Mouse (Mus musculus) cerebellum, adult 11-12 months (tissue): Measurements from ENCODE around the gene Cmtr2.

Source experiments
- DNase-seq: peaks from one replicate; pipeline ENCODE4 v3.0.0; 2022

The Cmtr2 gene

DNA sequence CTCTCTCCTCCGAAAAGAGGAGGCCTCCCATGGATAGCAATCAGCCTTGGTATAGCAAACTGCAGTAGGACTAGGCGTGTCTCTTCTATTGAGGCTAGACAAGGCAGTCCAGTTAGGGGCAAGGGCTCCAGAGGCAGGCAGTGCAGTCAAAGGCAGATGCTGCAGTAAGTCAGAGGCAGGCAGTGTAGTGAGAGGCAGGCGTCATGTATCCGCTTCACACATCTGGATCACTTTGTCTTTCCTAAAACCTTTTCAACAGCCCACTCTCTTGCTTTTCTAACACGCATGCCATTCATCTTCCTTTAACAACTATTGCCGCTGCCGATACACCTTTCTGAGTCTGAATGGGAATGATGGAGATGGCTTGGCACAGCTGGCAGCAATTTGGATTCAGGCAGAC lies at the start of gene Cmtr2:
Cmtr2 (plus strand) TSS at position 301 of the 400 bp plus-strand sequence.
- DNase-seq = no peak

- DNase-seq = no peak
Measured at GRCm38 (mm10) chr8:110166270-110166669, 49.2 kb upstream of the Cmtr2 start.

DNA sequence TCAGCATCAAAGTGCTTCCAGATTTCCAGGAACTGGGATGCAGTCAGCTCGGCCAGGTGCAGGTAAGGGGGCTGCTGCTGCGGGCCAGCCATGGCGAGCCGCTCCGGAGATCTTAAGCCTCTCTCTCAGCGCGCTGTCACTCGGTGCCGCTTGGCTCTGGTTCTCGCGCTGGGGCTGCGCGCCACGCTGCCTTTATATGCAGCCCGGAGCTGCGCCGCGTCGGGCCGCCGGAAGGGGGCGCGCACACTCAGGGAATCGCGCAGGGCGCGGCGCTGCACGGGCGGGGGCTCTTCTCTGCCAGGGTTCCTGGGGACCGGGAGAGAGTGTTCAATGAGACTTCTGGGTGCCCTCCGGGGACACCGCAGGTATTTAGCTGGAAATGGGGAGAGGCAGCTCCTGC lies 47.4 kb upstream of the Cmtr2 start, which contains the start of gene Calb2:
Calb2 (minus strand) TSS at position 165 of the 400 bp plus-strand sequence.
- peak; percentile 86 for DNase-seq

DNA sequence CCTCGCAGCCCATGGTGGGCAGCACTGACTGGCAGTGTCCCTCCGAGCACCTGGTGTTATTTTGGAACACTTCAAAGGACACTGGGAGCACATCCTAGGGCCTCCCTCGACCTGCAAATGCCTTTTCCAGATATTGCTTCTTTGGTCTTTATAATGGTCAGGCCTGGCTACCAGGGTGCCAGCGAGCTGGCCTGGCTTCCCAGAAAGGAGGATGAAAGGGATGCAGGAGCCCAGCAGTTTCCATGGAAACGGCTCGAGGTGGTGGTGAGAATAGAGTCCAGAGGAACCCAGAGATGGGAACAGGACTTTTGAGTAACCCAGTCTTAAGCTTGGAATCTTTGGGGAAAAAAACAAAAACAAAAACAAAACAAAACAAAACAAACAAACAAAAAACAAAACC lies 43.3 kb upstream of the Cmtr2 start:
- DNase-seq = peak; percentile 40

DNA sequence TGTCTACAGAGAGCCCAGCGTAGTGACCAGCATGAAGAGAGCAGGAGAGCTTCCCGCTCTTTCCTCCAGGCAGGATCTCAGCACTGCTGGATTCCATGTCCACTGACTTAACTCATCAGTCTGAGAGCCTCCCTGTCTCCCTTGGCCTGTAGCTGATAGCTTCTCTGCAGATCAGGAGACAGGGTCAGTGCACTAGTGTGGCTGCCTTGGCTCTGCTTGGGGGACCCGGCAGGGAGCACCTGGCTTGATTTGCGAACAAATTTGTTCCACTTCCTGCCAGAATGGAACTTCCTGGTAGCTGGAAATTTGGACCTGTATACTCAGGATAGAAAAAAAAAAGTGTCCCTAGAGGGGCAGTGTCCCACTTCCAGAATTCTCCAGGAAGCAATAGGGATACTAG lies 40.6 kb upstream of the Cmtr2 start:
- DNase-seq = peak; percentile 85

DNA sequence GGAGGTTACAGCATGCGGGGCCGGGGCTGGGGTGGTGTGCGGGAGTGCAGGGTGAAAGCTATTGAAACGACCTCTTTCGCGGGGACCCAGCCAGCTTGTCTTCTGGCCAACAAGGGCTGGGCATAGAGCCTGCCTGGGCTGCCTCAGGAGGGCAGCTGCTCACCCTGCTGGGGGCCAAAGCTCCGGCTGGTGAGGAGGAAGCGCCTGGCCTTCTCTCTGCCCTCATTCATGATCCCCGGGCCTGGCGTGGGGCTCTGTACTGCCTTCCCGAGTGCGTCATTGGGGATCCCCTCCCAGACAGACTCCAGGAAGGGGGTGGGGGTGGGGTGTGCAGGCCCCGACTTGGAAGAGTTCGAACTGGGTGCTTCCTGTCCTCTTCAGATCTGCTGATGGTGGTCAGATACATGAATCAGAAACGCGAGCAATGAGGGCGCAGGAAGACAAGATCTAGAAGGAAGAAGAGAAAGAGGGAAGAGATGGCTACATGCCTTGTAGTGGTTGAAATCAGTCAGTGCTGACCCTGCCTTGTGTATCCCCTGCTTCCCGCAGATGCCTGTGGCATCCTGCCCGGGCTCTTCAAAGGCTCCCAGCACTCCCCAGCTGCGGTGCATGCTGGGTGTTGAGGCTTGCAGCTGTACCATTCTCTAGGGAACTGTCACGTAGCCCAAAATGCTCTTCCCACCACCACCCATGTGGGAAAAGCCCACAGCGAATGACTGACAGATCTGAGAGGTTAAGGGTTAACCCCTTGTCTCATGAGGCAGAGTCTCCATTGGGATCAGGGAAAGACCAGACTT lies 37.9 kb upstream of the Cmtr2 start:
- DNase-seq = peak; percentile 95

GRCm38 (mm10) chr8:110182735-110183367 lies 32.6 kb upstream of the Cmtr2 start:
- no peak for DNase-seq

DNA sequence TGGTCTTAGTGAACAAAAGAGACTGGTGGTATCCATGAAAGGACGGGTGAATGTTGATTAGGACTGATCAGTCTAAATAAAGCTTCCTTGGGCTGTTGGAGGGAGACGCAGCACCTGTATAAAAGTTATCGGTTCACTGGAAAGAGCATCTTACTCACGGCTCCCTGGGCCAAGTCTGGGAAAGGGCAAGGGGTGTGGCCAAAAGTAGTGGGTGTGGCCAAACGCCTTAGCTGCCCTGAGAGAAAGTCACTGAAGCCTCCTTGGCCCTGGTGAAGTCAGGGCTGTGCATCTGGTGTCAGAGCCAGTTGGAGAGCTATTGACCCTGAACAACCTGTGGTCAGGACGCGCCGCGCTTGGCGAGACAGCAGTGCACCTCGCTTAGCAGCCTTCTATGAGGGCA lies 31.7 kb upstream of the Cmtr2 start:
- DNase-seq = no peak

DNA sequence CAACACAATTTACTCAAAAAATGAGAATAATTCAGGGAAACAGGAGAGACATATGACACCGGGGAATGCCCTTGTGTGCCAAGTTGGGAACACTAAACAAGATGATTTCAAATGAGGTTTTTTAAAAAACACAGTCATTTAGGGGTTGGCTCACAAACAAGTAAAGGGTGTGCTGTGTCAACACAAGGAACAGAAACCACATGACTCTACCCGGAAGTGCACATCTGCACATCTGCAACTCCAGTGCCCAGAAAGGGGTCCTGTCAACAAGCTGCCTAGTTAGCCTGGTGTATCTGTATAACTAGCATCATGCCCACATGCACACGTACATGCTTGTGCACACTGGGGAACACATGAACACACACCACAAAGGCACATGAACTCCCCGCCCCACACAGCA lies 29.9 kb upstream of the Cmtr2 start:
- no peak for DNase-seq

DNA sequence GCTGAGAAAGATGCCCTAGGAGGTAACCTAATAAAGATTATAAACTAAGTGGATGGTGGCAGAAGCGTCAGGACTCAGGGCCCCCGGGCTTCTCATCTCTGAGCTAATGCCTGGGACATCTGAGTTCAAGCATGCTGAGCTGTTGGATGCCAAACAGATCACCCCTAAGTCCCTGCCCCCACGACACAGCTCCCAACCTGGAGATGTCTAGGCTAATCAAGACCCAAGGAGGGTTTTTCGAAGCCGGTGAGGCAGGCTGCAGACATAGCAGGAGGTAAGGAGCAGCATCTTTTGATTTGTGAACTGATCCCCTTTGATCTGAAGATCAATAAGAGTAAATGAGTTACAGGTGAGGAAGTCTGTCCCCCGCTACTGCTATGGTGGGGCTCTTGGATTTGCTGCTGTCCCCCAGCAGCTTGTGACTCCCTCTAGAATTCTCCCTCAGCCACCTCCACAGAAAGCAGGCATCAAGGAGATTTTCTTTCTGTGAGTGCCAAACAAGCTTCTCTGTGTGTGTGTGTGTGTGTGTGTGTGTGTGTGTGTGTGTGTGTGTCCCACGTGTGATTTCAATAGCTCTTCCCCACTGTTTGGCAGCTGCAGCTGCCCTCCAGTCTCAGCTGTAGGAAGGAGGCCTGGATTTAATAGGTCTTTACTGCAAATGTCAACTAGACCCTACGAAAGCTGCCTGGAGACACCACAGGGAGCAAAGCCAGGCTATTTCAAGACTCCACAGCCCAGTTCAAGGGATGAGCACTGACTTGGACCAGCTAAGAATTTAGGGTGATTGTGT lies 26.3 kb upstream of the Cmtr2 start:
- DNase-seq = no peak

DNA sequence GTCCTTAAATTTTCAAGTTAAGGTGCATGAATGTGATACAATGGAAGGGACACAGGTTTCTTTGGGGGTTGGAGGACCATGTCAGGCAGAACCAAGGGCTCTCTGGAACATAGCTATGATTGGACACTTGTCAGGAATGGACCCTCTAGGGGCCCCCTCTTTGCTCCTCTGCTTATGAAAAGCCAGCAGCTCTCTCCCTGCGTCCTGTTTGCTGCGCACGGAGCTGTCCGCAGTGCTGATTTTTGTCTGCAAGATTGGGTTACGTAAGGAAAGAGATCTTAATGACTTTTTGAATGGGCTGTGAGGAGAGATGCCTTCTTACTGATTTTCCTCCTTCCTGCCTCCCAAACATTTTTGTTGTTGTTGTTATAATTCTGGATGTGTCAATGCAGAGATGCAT lies 18.8 kb upstream of the Cmtr2 start:
- no peak for DNase-seq

DNA sequence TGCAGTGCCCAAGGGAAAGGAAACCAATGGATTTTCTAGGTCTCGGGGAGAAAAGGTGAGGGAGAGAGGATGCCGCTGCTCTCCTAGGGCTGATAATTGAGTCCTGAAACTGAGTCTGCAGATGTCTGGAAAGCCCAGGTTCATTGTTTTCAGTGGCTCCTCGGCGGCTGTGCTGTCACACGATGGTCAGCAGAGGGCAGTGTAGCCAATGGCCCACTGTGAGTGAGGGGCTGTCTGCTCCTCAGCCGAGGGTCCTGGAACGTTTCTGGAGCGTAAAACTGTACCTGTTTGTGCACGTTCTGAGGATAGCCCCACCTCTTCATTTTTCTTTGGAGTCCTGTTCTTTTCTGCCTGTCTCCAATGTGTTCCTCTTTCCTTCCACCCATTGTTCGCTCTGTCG lies 13.7 kb upstream of the Cmtr2 start:
- DNase-seq = no peak

GRCm38 (mm10) chr8:110216253-110216652 lies 788 bp downstream of the Cmtr2 start:
- no peak for DNase-seq

DNA sequence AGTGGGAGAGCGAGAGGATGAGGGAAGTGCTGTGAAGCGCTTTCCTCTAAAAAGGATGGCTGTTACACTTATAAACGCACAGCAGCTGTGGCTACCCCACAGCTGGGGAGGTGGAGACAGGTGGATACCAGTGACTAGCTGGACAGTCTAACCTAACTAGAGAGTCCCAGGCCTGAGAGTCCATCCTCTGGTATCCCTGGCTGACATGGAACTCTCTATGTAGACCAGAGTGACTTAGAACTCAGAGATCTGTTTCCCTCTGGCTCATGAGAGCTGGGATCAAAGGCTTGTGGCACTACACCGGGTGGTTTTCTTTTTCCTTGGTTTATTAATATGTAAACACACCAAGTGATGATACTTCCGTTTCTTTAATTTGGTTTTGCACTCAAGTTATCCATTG lies 1.7 kb downstream of the Cmtr2 start:
- peak; percentile 34 for DNase-seq

DNA sequence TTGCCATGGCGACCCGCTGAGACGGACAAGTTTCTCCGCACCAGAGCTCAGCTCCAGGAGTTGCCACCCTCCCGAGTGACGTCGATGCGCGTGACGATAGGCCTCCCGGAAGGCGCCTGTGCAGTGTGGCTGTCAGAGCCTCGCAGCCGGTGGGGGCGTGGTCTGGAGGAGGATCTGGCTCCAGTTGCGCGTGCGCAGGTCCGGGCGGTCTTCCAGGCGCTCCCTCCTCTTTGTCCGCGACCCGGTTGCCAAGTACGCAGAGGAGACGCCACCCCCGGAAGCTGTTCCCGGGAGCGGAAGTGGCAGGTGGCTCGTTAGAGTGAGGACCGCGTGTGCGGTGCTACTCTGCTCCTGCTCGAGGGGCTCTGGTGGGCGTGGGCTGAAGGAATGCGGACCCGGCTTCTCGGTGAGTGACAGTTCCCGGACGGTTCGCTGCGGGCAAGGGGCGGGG lies 2.2 kb downstream of the Cmtr2 start:
- peak; percentile 100 for DNase-seq

GRCm38 (mm10) chr8:110218511-110218910 lies 3.0 kb downstream of the Cmtr2 start:
- DNase-seq = no peak

GRCm38 (mm10) chr8:110220936-110221335 lies 5.5 kb downstream of the Cmtr2 start:
- no peak for DNase-seq

DNA sequence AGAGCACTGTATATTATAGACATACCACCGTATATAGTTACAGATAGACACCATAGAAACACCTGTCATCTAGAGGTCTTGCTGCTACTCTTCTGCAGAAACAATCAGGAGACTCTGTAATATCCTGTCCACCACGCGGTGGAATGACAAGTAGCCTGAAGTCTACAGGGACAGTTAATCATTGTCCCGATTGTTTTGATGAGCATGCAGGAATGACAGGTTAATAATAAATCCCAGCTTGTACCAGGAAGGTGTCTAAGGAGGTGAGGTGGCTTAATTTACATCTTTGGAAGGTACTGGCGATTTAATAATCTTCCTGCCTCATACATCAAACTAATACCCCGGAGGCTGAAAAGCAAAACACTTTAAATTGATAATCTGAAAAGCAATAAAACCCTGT lies 15.3 kb downstream of the Cmtr2 start:
- no peak for DNase-seq

DNA sequence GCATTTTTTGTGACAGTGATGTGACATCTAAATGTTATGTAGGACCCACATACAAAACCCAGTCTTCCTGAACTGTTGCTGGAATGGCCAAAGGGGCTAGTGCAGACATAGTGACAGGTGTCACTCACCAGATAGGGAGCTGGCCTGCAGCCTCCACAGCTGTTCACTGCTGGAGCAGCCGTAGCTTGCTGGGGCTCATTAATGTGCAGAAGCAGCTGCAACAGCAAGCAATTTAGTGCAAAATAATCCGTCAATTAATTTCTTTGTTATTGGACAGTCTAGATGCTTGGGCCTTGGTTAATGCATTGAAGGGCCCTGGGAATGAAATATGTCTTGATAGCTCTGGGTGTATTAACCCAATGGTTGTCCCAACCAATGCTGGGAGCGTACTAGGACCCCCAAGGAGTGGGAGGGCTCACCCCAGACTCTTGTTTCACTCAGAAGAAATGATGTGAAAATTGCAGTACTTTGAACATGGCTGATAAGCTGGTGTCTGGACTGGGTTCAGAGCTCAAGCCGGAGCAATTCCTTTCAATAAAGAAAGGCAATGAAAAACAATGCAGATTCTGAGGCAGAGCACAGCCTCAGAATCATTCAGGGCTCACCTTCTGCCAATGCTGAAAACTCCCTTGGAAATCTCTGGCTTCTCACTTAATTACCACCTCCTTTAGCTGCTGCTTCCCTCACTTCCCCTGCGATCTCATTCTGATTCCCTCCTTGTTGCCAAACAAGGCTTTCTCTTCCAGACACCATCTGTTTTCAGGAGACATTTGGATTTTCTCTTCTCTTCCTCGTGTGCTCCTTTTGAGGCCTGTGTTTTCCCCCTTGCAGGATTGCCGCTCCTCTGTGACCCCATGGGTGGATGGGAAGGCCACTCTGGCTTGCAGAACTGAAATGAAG lies 27.1 kb downstream of the Cmtr2 start:
- DNase-seq = no peak

DNA sequence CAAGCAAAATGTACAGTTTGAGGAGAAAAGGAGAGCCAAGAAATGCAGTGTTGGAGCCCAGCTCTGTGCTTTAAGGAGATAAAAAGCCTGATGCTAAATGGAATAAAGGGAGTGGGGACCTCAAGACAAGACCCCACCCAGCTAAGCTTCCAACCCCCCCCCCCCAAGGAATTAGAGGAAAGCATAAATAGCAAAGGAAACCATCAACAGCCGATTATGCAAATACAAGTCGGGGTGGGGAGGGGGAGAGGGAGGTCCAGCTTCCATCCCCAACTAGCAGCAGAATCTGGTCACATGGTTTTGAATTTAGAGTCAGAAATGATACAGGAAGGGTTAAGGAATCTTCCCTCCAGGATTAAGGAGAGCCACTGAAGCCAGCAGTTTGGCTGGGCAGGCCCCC lies 29.1 kb downstream of the Cmtr2 start:
- no peak for DNase-seq

DNA sequence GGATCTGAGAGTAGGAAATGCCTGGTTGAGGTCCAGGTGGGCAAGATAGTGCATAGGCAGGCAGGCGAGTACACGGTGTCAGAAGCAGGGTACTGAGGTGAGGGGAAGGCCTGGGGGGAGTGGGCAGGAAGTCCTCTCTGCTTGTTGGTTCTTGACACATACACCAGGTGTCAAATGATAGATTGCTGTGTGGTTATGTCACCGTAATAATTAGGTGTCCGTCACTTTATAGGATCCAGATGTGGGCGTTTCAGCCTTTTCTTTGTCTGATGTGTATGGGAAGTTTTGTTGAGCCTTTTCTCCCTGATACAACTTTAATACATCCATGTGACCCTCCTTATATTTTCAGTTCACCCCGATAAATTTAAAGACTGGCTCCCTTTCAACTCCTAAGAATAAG lies 31.8 kb downstream of the Cmtr2 start:
- no peak for DNase-seq

DNA sequence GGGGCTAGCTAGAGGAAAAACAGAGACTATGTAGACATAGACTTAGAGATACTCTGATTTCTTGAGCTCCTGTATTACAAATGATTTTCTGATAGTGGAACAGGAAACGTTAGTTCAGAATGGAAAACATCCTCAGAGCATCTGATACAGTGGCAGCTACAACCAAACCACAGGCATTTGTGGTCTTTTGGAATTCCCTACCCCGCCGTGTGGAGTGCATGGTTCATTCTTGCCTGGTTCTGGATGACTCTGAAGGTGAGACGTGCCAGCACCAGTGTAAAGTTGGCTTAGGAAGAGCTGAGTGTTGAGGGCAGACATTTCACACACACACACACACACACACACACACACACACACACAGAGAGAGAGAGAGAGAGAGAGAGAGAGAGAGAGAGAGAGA lies 38.5 kb downstream of the Cmtr2 start:
- no peak for DNase-seq
